Mouse (Mus musculus) limb, embryonic 10.5 days (tissue): ENCODE data around the gene Trappc6b. TPM values are rescaled to one million over a fixed set of nuclear protein-coding genes. Genes with fewer than 3 reads are reported as not detected.
A peak's percentile ranks its signal among the peaks of the same experiment; 100 is the strongest.

ENCODE experiments used
- DNase-seq: peaks from one replicate; pipeline ENCODE4 v3.0.0-alpha.2; 2017; ENCODE audit warnings: low spot score
- H3K27ac ChIP-seq: fragments of 300-500 bp; sonication (generic); 2 replicates; pipeline ENCODE4 v1.5.1; 2016; ENCODE audit warnings: mild to moderate bottlenecking
- H3K27me3 ChIP-seq: fragments of 300-500 bp; sonication (generic); 2 replicates; pipeline ENCODE4 v1.6.1; 2016; ENCODE audit warnings: low read depth, mild to moderate bottlenecking; ENCODE audit not compliant: poor library complexity, severe bottlenecking
- H3K36me3 ChIP-seq: fragments of 300-500 bp; sonication (generic); 2 replicates; pipeline ENCODE4 v1.6.1; 2016; ENCODE audit warnings: mild to moderate bottlenecking, moderate library complexity
- H3K4me1 ChIP-seq: fragments of 300-500 bp; sonication (generic); 2 replicates; pipeline ENCODE4 v1.6.1; 2016
- H3K4me3 ChIP-seq: fragments of 300-500 bp; sonication (generic); 2 replicates; pipeline ENCODE4 v1.5.1; 2016; ENCODE audit warnings: mild to moderate bottlenecking, moderate library complexity
- H3K9me3 ChIP-seq: fragments of 300-500 bp; sonication (generic); replicated peaks from 2 replicates; pipeline ENCODE4 v1.6.1; 2016; ENCODE audit warnings: mild to moderate bottlenecking
- WGBS: fragments of 180-500 bp; shearing (Covaris S2); methylation state at CpG from one replicate; pipeline ENCODE4 v1.1.7; 2016; 5-methylcytosine and 5-hydroxymethylcytosine counted together
- polyA plus RNA-seq: library from polyadenylated mRNA; unstranded; fragments of >200 nt; fragmentation: Nextera tagmentation; extraction: Ambion mirVana; gene quantifications from 2 replicates; pipeline ENCODE4 v1.2.1, GENCODE M21; 2016

The Trappc6b gene
- polyA plus RNA-seq, 1 experiment from 2014 or later: 74.4 TPM

DNA sequence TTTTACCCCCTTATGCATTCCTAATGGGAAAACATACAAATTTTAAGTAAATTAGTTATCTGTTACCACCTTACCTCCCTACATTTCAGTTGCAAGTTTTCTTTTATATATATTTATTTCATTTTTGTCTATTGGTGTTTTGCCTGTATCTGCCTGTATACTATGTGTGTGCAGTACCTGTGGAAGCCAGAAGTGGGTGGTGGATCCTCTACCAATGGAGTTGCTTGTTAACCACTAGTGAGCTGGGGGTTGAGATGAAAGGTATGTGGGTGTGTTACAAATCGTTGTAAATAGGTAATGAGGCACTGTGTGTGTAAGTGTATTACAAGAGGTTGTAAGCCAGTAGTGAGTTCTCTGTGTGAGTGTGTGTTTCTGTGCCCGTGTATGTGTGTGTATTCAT lies 50.8 kb downstream of the Trappc6b start:
- H3K4me1 ChIP-seq: peaks cover 8% of the 10 kb centered on the region
- WGBS: 68% methylated on average over 2 of the region's 2 CpGs
- no peak overlapping the region for H3K27ac ChIP-seq
- H3K4me3 ChIP-seq: peak overlapping the region; percentile 82
- no peaks in the 10 kb centered on the region for H3K9me3 ChIP-seq
- no peaks in the 10 kb centered on the region for H3K27me3 ChIP-seq
- no peak for DNase-seq
- peaks cover 32% of the 10 kb centered on the region for H3K36me3 ChIP-seq

Other genes with a start within 250 kb of the Trappc6b start
- 50.4 and 74.2 TPM in 2 replicates for gene Sec23a, start 49.5 kb downstream of the Trappc6b start, polyA plus RNA-seq
- gene Gemin2, start 48.1 kb downstream of the Trappc6b start, polyA plus RNA-seq: 47.9 and 56.6 TPM in 2 replicates
- gene Pnn, start 5.4 kb upstream of the Trappc6b start, polyA plus RNA-seq: 97.8 and 113 TPM in 2 replicates
- gene Mia2, start 34.3 kb upstream of the Trappc6b start, polyA plus RNA-seq: 48.6 and 56.4 TPM in 2 replicates
- gene Fbxo33, start 158.3 kb upstream of the Trappc6b start, polyA plus RNA-seq: 7.0 and 7.3 TPM in 2 replicates